Mouse (Mus musculus): Measurements from ENCODE around the gene Vps37c. TPM values are rescaled to one million over a fixed set of nuclear protein-coding genes. Genes with fewer than 3 reads are reported as not detected.

Gene Vps37c
- polyA plus RNA-seq (2012; fragmentation: generic; extraction: Trizol) = 30.2 TPM

DNA sequence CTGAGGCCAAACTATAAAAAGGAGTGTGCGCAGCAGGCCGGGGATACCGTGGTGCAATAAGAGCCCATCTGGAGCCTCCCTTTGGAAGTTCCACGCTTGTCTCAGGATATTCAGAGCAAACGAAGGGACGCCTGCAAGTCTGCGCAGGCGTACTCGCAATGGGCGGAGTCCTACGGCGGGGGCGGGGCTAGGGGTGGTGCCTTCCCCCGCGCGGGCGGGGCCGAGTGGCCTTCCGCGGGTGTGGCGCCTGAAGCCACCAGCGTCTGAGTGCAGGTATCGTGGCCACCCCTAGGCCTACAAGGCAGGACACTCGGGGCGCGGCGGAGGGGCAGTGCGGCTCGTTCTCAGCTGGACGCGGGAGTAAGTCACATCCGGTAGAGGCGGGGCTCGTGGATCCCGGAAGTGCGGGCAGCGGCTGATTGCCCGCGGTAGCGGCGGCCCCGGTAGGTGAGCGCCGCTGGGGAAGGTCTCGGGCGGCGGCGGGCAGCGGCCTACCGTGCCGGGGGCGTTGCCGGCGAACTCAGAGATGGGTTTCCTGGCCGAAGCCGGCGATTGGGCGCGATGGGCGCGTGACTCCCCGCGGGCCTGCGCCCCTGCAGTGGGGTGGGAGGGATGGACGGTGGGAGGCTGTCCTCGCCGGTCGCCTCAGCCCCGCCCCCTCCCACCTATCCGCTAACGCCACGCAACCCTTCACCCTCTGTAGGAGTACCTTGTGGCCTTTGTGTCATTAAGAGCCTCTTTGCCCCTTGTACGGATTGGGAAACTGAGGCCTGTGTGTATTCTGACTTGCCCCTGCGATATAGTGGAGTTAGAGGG is at the start of gene Vps37c:
Gene Vps37c, plus strand, starts transcription at position 199 of the 816 bp plus-strand sequence.
- H3ac ChIP-seq (ENCODE audit: control insufficient read depth, insufficient read length) = peak within 1 kb of the TSS; percentile 97
- H3K79me2 ChIP-seq (ENCODE audit: control insufficient read depth, insufficient read depth) = peaks cover 42% of the 10 kb centered on the region
- TF ChIP-seq POLR2A (IDR thresholded peaks at IDR 0.05; ENCODE audit: insufficient read length, low read depth) (peak; percentile 79), MYOD1 (IDR thresholded peaks at IDR 0.05; ENCODE audit: control insufficient read depth in 1 of 3, insufficient read length in 2 of 3, low read depth in 2 of 3) (peak in 1 of 3 experiments; percentile 26), MYOG (IDR thresholded peaks at IDR 0.05; ENCODE audit: control insufficient read depth in 1 of 3, insufficient read depth in 1 of 3, insufficient read length in 2 of 3, low read depth in 2 of 3) (peak in 1 of 3 experiments; percentile 7), E2F4 (IDR thresholded peaks at IDR 0.05; ENCODE audit: insufficient read depth) (no peak), POLR2AphosphoS2 (IDR thresholded peaks at IDR 0.05; ENCODE audit: insufficient read length, low read depth) (peak; percentile 64), USF1 (IDR thresholded peaks at IDR 0.05; ENCODE audit: low read depth) (peak; percentile 74), TCF12 (IDR thresholded peaks at IDR 0.05; ENCODE audit: insufficient read depth, poor library complexity, severe bottlenecking) (no peak), MAX (IDR thresholded peaks at IDR 0.05; ENCODE audit: low read depth) (no peak), CEBPB (IDR thresholded peaks at IDR 0.05; ENCODE audit: insufficient read depth, poor library complexity, severe bottlenecking) (no peak), REST (IDR thresholded peaks at IDR 0.05; ENCODE audit: insufficient read depth, insufficient read length) (no peak), TCF3 (IDR thresholded peaks at IDR 0.05; ENCODE audit: insufficient read length, low read depth) (no peak), SRF (IDR thresholded peaks at IDR 0.05; ENCODE audit: control insufficient read depth, insufficient read length, low read depth) (peak; percentile 23)
- H3K36me3 ChIP-seq (ENCODE audit: control insufficient read depth, insufficient read depth) = no peaks in the 10 kb centered on the region
- H3K27me3 ChIP-seq (ENCODE audit: control insufficient read depth, insufficient read depth, insufficient read length) = no peaks in the 10 kb centered on the region
- peak within 1 kb of the TSS; percentile 62 for H3K4me3 ChIP-seq
- peak within 1 kb of the TSS; percentile 98 for H3K4me2 ChIP-seq (ENCODE audit: low read depth)

DNA sequence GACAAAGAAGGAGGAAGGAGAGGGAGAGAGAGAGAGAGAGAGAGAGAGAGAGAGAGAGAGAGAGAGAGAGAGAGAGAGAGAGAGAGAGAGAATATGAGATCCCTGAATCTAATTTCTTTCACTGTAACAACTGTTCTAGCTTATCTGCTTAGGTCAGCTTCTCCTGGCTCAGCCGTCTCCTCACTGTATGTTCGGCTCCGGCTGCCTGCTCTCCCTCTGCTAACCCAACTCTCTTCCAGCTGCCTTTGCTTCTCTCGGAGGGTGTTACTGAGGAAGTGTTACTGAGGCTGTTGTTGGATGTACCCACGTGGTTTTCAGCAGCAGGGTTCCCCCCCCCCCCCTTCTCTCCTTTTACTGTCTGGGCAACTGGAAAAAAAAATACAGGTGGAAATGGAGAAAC is 48.5 kb upstream of the Vps37c start:
- Histone ChIP-seq H3K36me3 (ENCODE audit: control insufficient read depth, insufficient read depth) (no peaks in the 10 kb centered on the region), H3K4me2 (ENCODE audit: low read depth) (no peak overlapping the region), H3K4me3 (no peak overlapping the region), H3ac (ENCODE audit: control insufficient read depth, insufficient read length) (no peak overlapping the region), H3K79me2 (ENCODE audit: control insufficient read depth, insufficient read depth) (no peaks in the 10 kb centered on the region), H3K27me3 (ENCODE audit: control insufficient read depth, insufficient read depth, insufficient read length) (no peaks in the 10 kb centered on the region)
- no peak for TF ChIP-seq SRF (IDR thresholded peaks at IDR 0.05; ENCODE audit: control insufficient read depth, insufficient read length, low read depth)
- no peak for TF ChIP-seq MAX (IDR thresholded peaks at IDR 0.05; ENCODE audit: low read depth)
- no peak for TF ChIP-seq CEBPB (IDR thresholded peaks at IDR 0.05; ENCODE audit: insufficient read depth, poor library complexity, severe bottlenecking)
- TF ChIP-seq E2F4 (IDR thresholded peaks at IDR 0.05; ENCODE audit: insufficient read depth) = no peak
- no peak for TF ChIP-seq MYOD1 (IDR thresholded peaks at IDR 0.05; ENCODE audit: control insufficient read depth in 1 of 3, insufficient read length in 2 of 3, low read depth in 2 of 3)
- TF ChIP-seq TCF12 (IDR thresholded peaks at IDR 0.05; ENCODE audit: insufficient read depth, poor library complexity, severe bottlenecking) = no peak
- TF ChIP-seq POLR2A (IDR thresholded peaks at IDR 0.05; ENCODE audit: insufficient read length, low read depth) = no peak
- TF ChIP-seq POLR2AphosphoS2 (IDR thresholded peaks at IDR 0.05; ENCODE audit: insufficient read length, low read depth) = no peak
- no peak for TF ChIP-seq REST (IDR thresholded peaks at IDR 0.05; ENCODE audit: insufficient read depth, insufficient read length)
- TF ChIP-seq TCF3 (IDR thresholded peaks at IDR 0.05; ENCODE audit: insufficient read length, low read depth) = no peak
- TF ChIP-seq USF1 (IDR thresholded peaks at IDR 0.05; ENCODE audit: low read depth) = no peak
- no peak for TF ChIP-seq MYOG (IDR thresholded peaks at IDR 0.05; ENCODE audit: control insufficient read depth in 1 of 3, insufficient read depth in 1 of 3, insufficient read length in 2 of 3, low read depth in 2 of 3)

GRCm38 (mm10) chr19:10640589-10641378 is 47.8 kb upstream of the Vps37c start:
- TF ChIP-seq SRF (IDR thresholded peaks at IDR 0.05; ENCODE audit: control insufficient read depth, insufficient read length, low read depth) (no peak), REST (IDR thresholded peaks at IDR 0.05; ENCODE audit: insufficient read depth, insufficient read length) (no peak), TCF12 (IDR thresholded peaks at IDR 0.05; ENCODE audit: insufficient read depth, poor library complexity, severe bottlenecking) (no peak), MYOD1 (IDR thresholded peaks at IDR 0.05; ENCODE audit: control insufficient read depth in 1 of 3, insufficient read length in 2 of 3, low read depth in 2 of 3) (peak in 2 of 3 experiments; percentile 86 to 89)

GRCm38 (mm10) chr19:10645616-10646015 is 42.9 kb upstream of the Vps37c start:
- Histone ChIP-seq H3K27me3 (ENCODE audit: control insufficient read depth, insufficient read depth, insufficient read length) (no peaks in the 10 kb centered on the region), H3K36me3 (ENCODE audit: control insufficient read depth, insufficient read depth) (no peaks in the 10 kb centered on the region), H3K4me3 (no peak overlapping the region), H3K79me2 (ENCODE audit: control insufficient read depth, insufficient read depth) (no peaks in the 10 kb centered on the region), H3K4me2 (ENCODE audit: low read depth) (no peak overlapping the region), H3ac (ENCODE audit: control insufficient read depth, insufficient read length) (no peak overlapping the region)
- TF ChIP-seq MYOD1 (IDR thresholded peaks at IDR 0.05; ENCODE audit: control insufficient read depth in 1 of 3, insufficient read length in 2 of 3, low read depth in 2 of 3) (no peak), USF1 (IDR thresholded peaks at IDR 0.05; ENCODE audit: low read depth) (peak; percentile 23)

More at GRCm38 (mm10) chr19:10640589-10641378, 47.8 kb upstream of the Vps37c start:
- H3K4me3 ChIP-seq = no peak overlapping the region
- no peaks in the 10 kb centered on the region for H3K27me3 ChIP-seq (ENCODE audit: control insufficient read depth, insufficient read depth, insufficient read length)
- no peak overlapping the region for H3ac ChIP-seq (ENCODE audit: control insufficient read depth, insufficient read length)
- H3K4me2 ChIP-seq (ENCODE audit: low read depth) = peak overlapping the region; percentile 24
- no peaks in the 10 kb centered on the region for H3K79me2 ChIP-seq (ENCODE audit: control insufficient read depth, insufficient read depth)
- H3K36me3 ChIP-seq (ENCODE audit: control insufficient read depth, insufficient read depth) = no peaks in the 10 kb centered on the region
